ENCODE assay signal across 9 mouse cellular contexts in the genomic region with DNA sequence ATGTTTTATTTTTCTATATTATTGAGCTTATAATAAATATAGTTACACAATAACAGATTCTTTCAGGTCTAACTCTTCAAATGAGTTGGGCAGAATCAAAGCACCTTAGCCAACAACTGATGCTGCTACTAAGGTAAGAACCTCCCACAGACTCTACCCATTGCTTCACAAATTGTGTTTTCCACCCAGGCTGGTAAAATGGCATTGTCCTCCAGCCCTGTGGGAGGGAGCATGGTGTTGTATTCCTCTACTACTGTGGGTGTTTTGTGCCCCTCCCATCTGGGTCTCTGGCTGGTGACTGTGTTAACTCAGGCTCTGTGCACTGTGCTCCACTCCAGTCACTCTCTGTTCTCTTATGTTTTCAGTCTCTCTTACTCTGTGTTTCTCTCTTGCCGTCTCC. TPM values are rescaled to one million over a fixed set of nuclear protein-coding genes. Genes with fewer than 3 reads are reported as not detected.
DNase-seq lines count a peak whose midpoint lies in the region; ATAC-seq lines count a peak whose summit lies in the region.
"Had no signal": no experiment of that assay in that cellular context is flagged by ENCODE, and none has a peak within 500 bp of the region (broad histone marks: within the 10 kb centered on the region; RNA-seq: fewer than 3 reads in every experiment).

No protein-coding gene starts in this region.

- H3K27me3 ChIP-seq in erythroblast, embryonic 14.5 days (ENCODE audit: control insufficient read depth), result no peaks in the 10 kb centered on the region
- H3K27me3 ChIP-seq in megakaryocyte, embryonic 14.5 days (replicated peaks), result no peaks in the 10 kb centered on the region
- H3K27me3 ChIP-seq in limb, embryonic 13.5 days, result no peaks in the 10 kb centered on the region
- no peaks in the 10 kb centered on the region for H3K27me3 ChIP-seq in neural tube, embryonic 14.5 days (ENCODE audit: control insufficient read depth, insufficient read depth, low read length)

- WGBS in limb, embryonic 13.5 days, result 45% methylated on average over 1 of the region's 1 CpGs
- 29% methylated on average over 1 of the region's 1 CpGs for WGBS in neural tube, embryonic 14.5 days

- peaks cover 35% of the 10 kb centered on the region for H3K36me3 ChIP-seq in erythroblast, embryonic 14.5 days (ENCODE audit: control insufficient read depth)
- peaks cover 17% of the 10 kb centered on the region for H3K36me3 ChIP-seq in megakaryocyte, embryonic 14.5 days (replicated peaks; ENCODE audit: low read length)
- peaks cover 10% of the 10 kb centered on the region; the same call in 1 of the 2 replicates for H3K36me3 ChIP-seq in limb, embryonic 13.5 days
- H3K36me3 ChIP-seq in neural tube, embryonic 14.5 days (ENCODE audit: control insufficient read depth, insufficient read depth, low read length), result no peaks in the 10 kb centered on the region; the same call in 1 of the 2 replicates

- ATAC-seq in erythroblast, adult 5-6 weeks (replicated peaks; ENCODE audit: low FRiP score, poor library complexity, severe bottlenecking), result no peak
- no peak for ATAC-seq in megakaryocyte, adult 5-6 weeks (ENCODE audit: poor library complexity, severe bottlenecking)
- no peak for ATAC-seq in limb, embryonic 13.5 days (ENCODE audit: low FRiP score, low read depth)
- ATAC-seq in neural tube, embryonic 14.5 days (ENCODE audit: low read depth), result no peak

- H3K9me3 ChIP-seq in erythroblast, embryonic 14.5 days (ENCODE audit: control insufficient read depth, low read length), result no peaks in the 10 kb centered on the region
- no peaks in the 10 kb centered on the region for H3K9me3 ChIP-seq in megakaryocyte, embryonic 14.5 days
- H3K9me3 ChIP-seq in limb, embryonic 13.5 days, result no peaks in the 10 kb centered on the region
- no peaks in the 10 kb centered on the region for H3K9me3 ChIP-seq in neural tube, embryonic 14.5 days (ENCODE audit: control insufficient read depth, low read length)

- no peak overlapping the region for H3K27ac ChIP-seq in limb, embryonic 13.5 days
- H3K27ac ChIP-seq in neural tube, embryonic 14.5 days (ENCODE audit: low read depth, low read length), result no peak overlapping the region

- H3K9ac ChIP-seq in limb, embryonic 13.5 days, result peak overlapping the region; percentile 9; the same call in 1 of the 2 replicates
- no peak overlapping the region for H3K9ac ChIP-seq in neural tube, embryonic 14.5 days (replicated peaks; ENCODE audit: low read depth, low read length)

- DNase-seq in cerebellum, postnatal 4 days (ENCODE audit: low spot score in 2 of 2), result no peak
- DNase-seq in urinary bladder, postnatal 4 days (ENCODE audit: low spot score in 2 of 2), result no peak

- peak overlapping the region; percentile 76 for H3K4me2 ChIP-seq in limb, embryonic 13.5 days (replicated peaks)
- H3K4me2 ChIP-seq in neural tube, embryonic 14.5 days (ENCODE audit: low read depth, low read length), result peak overlapping the region; percentile 67

- peaks cover 45% of the 10 kb centered on the region for H3K4me1 ChIP-seq in erythroblast, embryonic 14.5 days (ENCODE audit: control insufficient read depth)
- peaks cover 48% of the 10 kb centered on the region for H3K4me1 ChIP-seq in megakaryocyte, embryonic 14.5 days
- H3K4me1 ChIP-seq in limb, embryonic 13.5 days, result peaks cover 37% of the 10 kb centered on the region
- peaks cover 14% of the 10 kb centered on the region for H3K4me1 ChIP-seq in neural tube, embryonic 14.5 days (ENCODE audit: control insufficient read depth, insufficient read depth, low read length)

- peak overlapping the region; percentile 96 for H3K4me3 ChIP-seq in erythroblast, embryonic 14.5 days (replicated peaks)
- H3K4me3 ChIP-seq in megakaryocyte, embryonic 14.5 days (replicated peaks), result peak overlapping the region; percentile 99
- H3K4me3 ChIP-seq in limb, embryonic 13.5 days, result peak overlapping the region; percentile 97; the same call in 1 of the 2 replicates
- no peak overlapping the region for H3K4me3 ChIP-seq in neural tube, embryonic 14.5 days (ENCODE audit: low read depth, low read length)

RNA-seq across cellular contexts. Expression of gene Mzt1, which starts 2.4 kb away (rescaled TPM):
- polyA plus RNA-seq in erythroblast, embryonic 14.5 days (2012), result 1.8 and 2.3 TPM in 2 replicates
- total RNA-seq in erythroblast, adult 5-6 weeks (2015; ENCODE audit: low replicate concordance), result 35.5 and 49.0 TPM in 2 replicates
- total RNA-seq in erythroblast, adult 5-6 weeks (2017; ENCODE audit: low replicate concordance), result 28.9 and 33.7 TPM in 2 replicates
- polyA plus RNA-seq in megakaryocyte, embryonic 14.5 days (2012; ENCODE audit: insufficient read depth, low replicate concordance), result 0.75 and 8.5 TPM in 2 replicates
- total RNA-seq in megakaryocyte, adult 5-6 weeks (2015), result 53.6 and 61.1 TPM in 2 replicates
- 24.3 and 25.9 TPM in 2 replicates for total RNA-seq in megakaryocyte, adult 5-6 weeks (2017)
- polyA plus RNA-seq in limb, embryonic 13.5 days (2015; fragmentation: Nextera tagmentation; extraction: Ambion mirVana), result 91.1 and 92.7 TPM in 2 replicates
- polyA plus RNA-seq in neural tube, embryonic 14.5 days (2014; fragmentation: Nextera tagmentation; extraction: Ambion mirVana), result 105 and 110 TPM in 2 replicates

RNA-seq across cellular contexts. Expression of gene Bora, which starts 2.5 kb away (rescaled TPM):
- 0.42 and 0.48 TPM in 2 replicates for polyA plus RNA-seq in erythroblast, embryonic 14.5 days (2012)
- 11.9 and 12.5 TPM in 2 replicates for total RNA-seq in erythroblast, adult 5-6 weeks (2015; ENCODE audit: low replicate concordance)
- 11.4 and 11.5 TPM in 2 replicates for total RNA-seq in erythroblast, adult 5-6 weeks (2017; ENCODE audit: low replicate concordance)
- 2.0 and 4.1 TPM in 2 replicates for polyA plus RNA-seq in megakaryocyte, embryonic 14.5 days (2012; ENCODE audit: insufficient read depth, low replicate concordance)
- total RNA-seq in megakaryocyte, adult 5-6 weeks (2015), result 24.4 and 26.5 TPM in 2 replicates
- 26.0 and 28.4 TPM in 2 replicates for total RNA-seq in megakaryocyte, adult 5-6 weeks (2017)
- polyA plus RNA-seq in limb, embryonic 13.5 days (2015; fragmentation: Nextera tagmentation; extraction: Ambion mirVana), result 76.7 and 79.3 TPM in 2 replicates
- 10.6 and 14.3 TPM in 2 replicates for polyA plus RNA-seq in neural tube, embryonic 14.5 days (2014; fragmentation: Nextera tagmentation; extraction: Ambion mirVana)

RNA-seq across cellular contexts. Expression of gene Rpl36a-ps1, which starts 49.4 kb away (rescaled TPM):
- 0.16 TPM in 1 of 2 replicates, not detected in the other for polyA plus RNA-seq in erythroblast, embryonic 14.5 days (2012)
- total RNA-seq in erythroblast, adult 5-6 weeks (2015; ENCODE audit: low replicate concordance), result 5.6 TPM in 1 of 2 replicates, not detected in the other
- 2.1 and 11.4 TPM in 2 replicates for total RNA-seq in erythroblast, adult 5-6 weeks (2017; ENCODE audit: low replicate concordance)
- polyA plus RNA-seq in megakaryocyte, embryonic 14.5 days (2012; ENCODE audit: insufficient read depth, low replicate concordance), result 0.43 TPM in 1 of 2 replicates, not detected in the other
- 12.9 and 18.5 TPM in 2 replicates for total RNA-seq in megakaryocyte, adult 5-6 weeks (2015)
- total RNA-seq in megakaryocyte, adult 5-6 weeks (2017), result 5.9 and 8.3 TPM in 2 replicates
- polyA plus RNA-seq in limb, embryonic 13.5 days (2015; fragmentation: Nextera tagmentation; extraction: Ambion mirVana), result 0.77 and 1.6 TPM in 2 replicates
- 1.2 and 1.5 TPM in 2 replicates for polyA plus RNA-seq in neural tube, embryonic 14.5 days (2014; fragmentation: Nextera tagmentation; extraction: Ambion mirVana)
- polyA plus RNA-seq: testis, adult 2 months had no signal

RNA-seq across cellular contexts. Expression of gene Pibf1, which starts 55.7 kb away (rescaled TPM):
- polyA plus RNA-seq in erythroblast, embryonic 14.5 days (2012), result 0.01 TPM in 1 of 2 replicates, not detected in the other
- total RNA-seq in erythroblast, adult 5-6 weeks (2015; ENCODE audit: low replicate concordance), result 9.6 and 14.2 TPM in 2 replicates
- total RNA-seq in erythroblast, adult 5-6 weeks (2017; ENCODE audit: low replicate concordance), result 7.3 and 11.7 TPM in 2 replicates
- polyA plus RNA-seq in megakaryocyte, embryonic 14.5 days (2012; ENCODE audit: insufficient read depth, low replicate concordance), result 0.36 TPM in 1 of 2 replicates, not detected in the other
- total RNA-seq in megakaryocyte, adult 5-6 weeks (2015), result 22.5 and 24.0 TPM in 2 replicates
- total RNA-seq in megakaryocyte, adult 5-6 weeks (2017), result 24.1 and 32.4 TPM in 2 replicates
- polyA plus RNA-seq in limb, embryonic 13.5 days (2015; fragmentation: Nextera tagmentation; extraction: Ambion mirVana), result 21.8 and 22.6 TPM in 2 replicates
- polyA plus RNA-seq in neural tube, embryonic 14.5 days (2014; fragmentation: Nextera tagmentation; extraction: Ambion mirVana), result 19.3 and 22.1 TPM in 2 replicates

RNA-seq across cellular contexts. Expression of gene Dis3, which starts 56.1 kb away (rescaled TPM):
- polyA plus RNA-seq in erythroblast, embryonic 14.5 days (2012), result 0.47 and 0.94 TPM in 2 replicates
- 7.3 and 12.7 TPM in 2 replicates for total RNA-seq in erythroblast, adult 5-6 weeks (2015; ENCODE audit: low replicate concordance)
- total RNA-seq in erythroblast, adult 5-6 weeks (2017; ENCODE audit: low replicate concordance), result 8.9 and 9.8 TPM in 2 replicates
- 2.8 and 5.3 TPM in 2 replicates for polyA plus RNA-seq in megakaryocyte, embryonic 14.5 days (2012; ENCODE audit: insufficient read depth, low replicate concordance)
- 17.6 and 18.2 TPM in 2 replicates for total RNA-seq in megakaryocyte, adult 5-6 weeks (2015)
- total RNA-seq in megakaryocyte, adult 5-6 weeks (2017), result 17.2 and 26.1 TPM in 2 replicates
- 35.0 and 36.4 TPM in 2 replicates for polyA plus RNA-seq in limb, embryonic 13.5 days (2015; fragmentation: Nextera tagmentation; extraction: Ambion mirVana)
- 27.4 and 30.1 TPM in 2 replicates for polyA plus RNA-seq in neural tube, embryonic 14.5 days (2014; fragmentation: Nextera tagmentation; extraction: Ambion mirVana)
